Comparison of ENCODE assay signal across 23 mouse cellular contexts in the genomic region with DNA sequence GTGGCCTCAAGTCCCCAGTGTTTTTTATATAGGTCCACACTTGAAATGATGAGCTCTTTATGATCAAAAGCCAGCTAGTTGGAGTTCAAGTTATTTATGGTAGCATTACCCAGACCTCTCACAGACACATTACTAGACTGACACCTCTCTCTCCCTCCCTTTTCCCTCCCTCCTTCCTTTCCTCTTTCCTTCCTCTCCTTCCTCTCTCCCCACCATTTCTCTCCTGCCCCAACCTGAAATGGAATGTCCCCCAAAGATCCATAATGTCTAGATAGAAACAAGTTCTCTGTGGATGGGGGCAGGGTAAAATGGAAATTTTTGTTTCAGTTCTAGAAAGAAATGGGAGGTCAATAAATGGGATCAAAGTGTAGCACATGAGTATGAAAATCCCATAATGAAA. TPM values are rescaled to one million over a fixed set of nuclear protein-coding genes. Genes with fewer than 3 reads are reported as not detected.
"Had no signal": no experiment of that assay in that cellular context is flagged by ENCODE, and none has a peak within 500 bp of the region (broad histone marks: within the 10 kb centered on the region; RNA-seq: fewer than 3 reads in every experiment).

A gene (minus strand): TSS at position 101 of the 400 bp plus-strand sequence.

- DNase-seq: kidney, adult 9 months; kidney, postnatal 25 days; layer of hippocampus, adult 9-11 months; left cerebral cortex, postnatal 4 days; liver, postnatal 0 days; lung, embryonic 14.5 days; thymus, adult 2 months; thymus, postnatal 14 days; thymus, postnatal 4 days had no signal

- H3K27ac ChIP-seq: kidney, postnatal 0 days; layer of hippocampus, adult 2 months; left cerebral cortex, adult 2 months; limb, embryonic 12.5 days; limb, embryonic 15.5 days; liver, embryonic 14.5 days; macrophage; midbrain, embryonic 12.5 days; midbrain, embryonic 15.5 days; neural tube, embryonic 13.5 days; stomach, postnatal 0 days had no signal

- H3K9ac ChIP-seq: limb, embryonic 12.5 days; limb, embryonic 15.5 days; liver, embryonic 14.5 days; liver, postnatal 0 days; lung, embryonic 14.5 days; midbrain, embryonic 12.5 days; midbrain, embryonic 15.5 days; neural tube, embryonic 13.5 days had no signal

- H3K9me3 ChIP-seq: limb, embryonic 12.5 days; limb, embryonic 15.5 days; midbrain, embryonic 12.5 days; midbrain, embryonic 15.5 days; neural tube, embryonic 13.5 days had no signal

- H3K4me2 ChIP-seq: limb, embryonic 12.5 days; limb, embryonic 15.5 days; liver, embryonic 11.5 days; lung, embryonic 14.5 days; midbrain, embryonic 12.5 days; midbrain, embryonic 15.5 days; neural tube, embryonic 13.5 days had no signal

- ATAC-seq: liver, postnatal 0 days; midbrain, embryonic 15.5 days had no signal

- H3K4me1 ChIP-seq: limb, embryonic 12.5 days; limb, embryonic 15.5 days; midbrain, embryonic 12.5 days; midbrain, embryonic 15.5 days; neural tube, embryonic 13.5 days had no signal

- H3K27me3 ChIP-seq: limb, embryonic 12.5 days; limb, embryonic 15.5 days; midbrain, embryonic 12.5 days; midbrain, embryonic 15.5 days; neural tube, embryonic 13.5 days had no signal

- H3K4me3 ChIP-seq: layer of hippocampus, adult 2 months; left cerebral cortex, adult 2 months; limb, embryonic 12.5 days; limb, embryonic 15.5 days; midbrain, embryonic 12.5 days; midbrain, embryonic 15.5 days; neural tube, embryonic 13.5 days had no signal

- H3K36me3 ChIP-seq: limb, embryonic 12.5 days; limb, embryonic 15.5 days; midbrain, embryonic 12.5 days; midbrain, embryonic 15.5 days; neural tube, embryonic 13.5 days had no signal

RNA-seq across cellular contexts. Expression of the gene that starts here (rescaled TPM):
- total RNA-seq: layer of hippocampus, adult 2 months; left cerebral cortex, adult 2 months; megakaryocyte, adult 5-6 weeks had no signal
- polyA plus RNA-seq: large intestine, adult 2 months; macrophage had no signal
